Mouse (Mus musculus) myocyte (in vitro differentiated cells): ENCODE measurements around the gene Scp2. TPM values are rescaled to one million over a fixed set of nuclear protein-coding genes. Genes with fewer than 3 reads are reported as not detected.

Experiments used
- H3K27me3 ChIP-seq: one replicate; pipeline ENCODE4 v1.6.1; 2011; ENCODE audit not compliant: control insufficient read depth, insufficient read depth, insufficient read length
- H3K36me3 ChIP-seq: one replicate; pipeline ENCODE4 v1.6.1; 2011; ENCODE audit not compliant: control insufficient read depth, insufficient read depth
- H3K4me2 ChIP-seq: one replicate; pipeline ENCODE4 v1.6.1; 2011; ENCODE audit warnings: low read depth, control low read depth
- H3K4me3 ChIP-seq: one replicate; pipeline ENCODE4 v1.5.1; 2011; ENCODE audit warnings: mild to moderate bottlenecking, control low read depth, moderate library complexity
- H3K79me2 ChIP-seq: one replicate; pipeline ENCODE4 v1.6.1; 2011; ENCODE audit not compliant: control insufficient read depth, insufficient read depth
- H3ac ChIP-seq: one replicate; pipeline ENCODE4 v1.6.1; 2011; ENCODE audit not compliant: control insufficient read depth, insufficient read length
- CEBPB ChIP-seq: IDR thresholded peaks from 2 replicates; pipeline ENCODE4 v1.6.1; 2011; ENCODE audit warnings: mild to moderate bottlenecking, moderate library complexity; ENCODE audit not compliant: poor library complexity, insufficient read depth, severe bottlenecking
- E2F4 ChIP-seq: IDR thresholded peaks from one replicate; pipeline ENCODE4 v1.6.1; 2011; ENCODE audit warnings: mild to moderate bottlenecking, control low read depth, moderate library complexity; ENCODE audit not compliant: insufficient read depth
- MAX ChIP-seq: IDR thresholded peaks from one replicate; pipeline ENCODE4 v1.6.1; 2011; ENCODE audit warnings: low read depth, mild to moderate bottlenecking, control low read depth
- MYOD1 ChIP-seq, 3 experiments: IDR thresholded peaks; one replicate each; pipeline ENCODE4 v1.6.1; 2011; ENCODE audit warnings: control low read depth in 2 of 3, low read depth in 2 of 3, mild to moderate bottlenecking in 2 of 3, moderate library complexity in 1 of 3; ENCODE audit not compliant: insufficient read length in 2 of 3, control insufficient read depth in 1 of 3
- MYOG ChIP-seq, 3 experiments: IDR thresholded peaks; one replicate each; pipeline ENCODE4 v1.6.1; 2011; ENCODE audit warnings: control low read depth in 2 of 3, low read depth in 2 of 3, mild to moderate bottlenecking in 2 of 3; ENCODE audit not compliant: insufficient read length in 2 of 3, control insufficient read depth in 1 of 3, insufficient read depth in 1 of 3
- POLR2A ChIP-seq: IDR thresholded peaks from one replicate; pipeline ENCODE4 v1.6.1; 2011; ENCODE audit warnings: low read depth, mild to moderate bottlenecking, control low read depth, moderate library complexity; ENCODE audit not compliant: insufficient read length
- POLR2AphosphoS2 ChIP-seq: IDR thresholded peaks from one replicate; pipeline ENCODE4 v1.6.1; 2011; ENCODE audit warnings: low read depth, control low read depth; ENCODE audit not compliant: insufficient read length
- REST ChIP-seq: IDR thresholded peaks from one replicate; pipeline ENCODE4 v1.6.1; 2011; ENCODE audit warnings: mild to moderate bottlenecking, control low read depth, moderate library complexity; ENCODE audit not compliant: insufficient read depth, insufficient read length
- SRF ChIP-seq: IDR thresholded peaks from one replicate; pipeline ENCODE4 v1.6.1; 2011; ENCODE audit warnings: low read depth; ENCODE audit not compliant: control insufficient read depth, insufficient read length
- TCF12 ChIP-seq: IDR thresholded peaks from one replicate; pipeline ENCODE4 v1.6.1; 2011; ENCODE audit warnings: mild to moderate bottlenecking, control low read depth; ENCODE audit not compliant: poor library complexity, insufficient read depth, severe bottlenecking
- TCF3 ChIP-seq: IDR thresholded peaks from one replicate; pipeline ENCODE4 v1.6.1; 2011; ENCODE audit warnings: low read depth, control low read depth; ENCODE audit not compliant: insufficient read length
- USF1 ChIP-seq: IDR thresholded peaks from one replicate; pipeline ENCODE4 v1.6.1; 2011; ENCODE audit warnings: low read depth, mild to moderate bottlenecking, control low read depth, moderate library complexity
- polyA plus RNA-seq: library from polyadenylated mRNA; unstranded; fragments of >200 nt; fragmentation: generic; extraction: Trizol; gene quantifications from one replicate; pipeline ENCODE4 v1.2.1, GENCODE M21; 2012; ENCODE audit warnings: missing spikeins

The Scp2 gene
- polyA plus RNA-seq, 1 experiment: 79.8 TPM

DNA sequence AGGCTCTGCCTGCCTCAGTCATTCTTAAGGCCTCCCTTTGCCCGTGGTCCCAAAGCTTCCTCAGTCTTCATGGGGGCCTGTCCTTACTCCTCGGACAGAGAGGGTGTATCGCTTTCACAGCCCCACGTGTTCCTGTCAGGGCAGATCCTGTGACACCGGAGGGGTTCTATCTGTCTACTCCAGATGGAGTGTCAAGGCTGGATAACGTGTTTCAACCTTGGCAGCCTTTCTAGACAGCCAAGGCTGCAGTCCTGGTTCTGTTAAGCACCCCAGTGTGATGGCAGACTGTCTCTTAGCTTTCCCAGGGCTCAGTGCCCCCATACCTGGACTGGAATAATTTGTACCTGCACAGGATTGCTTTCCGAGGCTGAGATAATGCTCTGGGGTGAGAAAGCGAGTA, 136.3 kb downstream of the Scp2 start:
- Histone ChIP-seq H3K36me3 (no peaks in the 10 kb centered on the region), H3K4me2 (no peak overlapping the region), H3ac (no peak overlapping the region), H3K27me3 (peaks cover 37% of the 10 kb centered on the region), H3K79me2 (no peaks in the 10 kb centered on the region), H3K4me3 (no peak overlapping the region)
- TF ChIP-seq REST (no peak), CEBPB (no peak), MYOG (IDR thresholded peaks at IDR 0.05; ENCODE audit: control insufficient read depth in 1 of 3, insufficient read depth in 1 of 3, insufficient read length in 2 of 3, low read depth in 2 of 3) (no peak)

DNA sequence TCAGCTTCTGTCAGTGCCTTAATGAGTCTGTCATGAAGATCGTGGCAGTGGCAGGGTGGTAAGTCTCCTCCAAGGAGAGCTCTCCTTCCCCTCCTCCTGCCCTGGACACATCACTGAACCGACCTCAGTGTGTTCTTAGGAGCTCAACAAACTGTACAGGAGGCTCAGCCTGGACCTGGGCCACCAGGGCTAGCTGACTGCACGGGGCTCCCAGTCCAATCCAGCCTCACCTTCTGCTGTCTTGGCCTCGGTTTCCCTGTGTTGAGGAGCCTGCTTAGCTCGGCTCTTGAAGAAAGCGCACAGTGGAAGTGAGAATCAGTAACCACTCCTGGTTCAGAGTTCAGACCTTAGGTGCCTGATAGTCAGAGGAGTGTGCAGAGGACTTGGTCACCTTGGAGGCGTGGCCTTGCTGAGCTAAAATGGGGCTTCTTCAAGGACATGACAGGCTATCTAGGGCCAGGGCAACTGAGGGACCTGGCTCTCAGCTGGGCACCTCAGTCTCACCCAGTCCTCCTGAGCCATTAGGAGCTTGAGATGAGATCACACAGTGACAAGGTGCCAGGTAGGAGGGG, 137.2 kb downstream of the Scp2 start:
- Histone ChIP-seq H3K27me3 (peaks cover 37% of the 10 kb centered on the region), H3ac (no peak overlapping the region), H3K4me3 (no peak overlapping the region), H3K4me2 (no peak overlapping the region), H3K79me2 (no peaks in the 10 kb centered on the region), H3K36me3 (no peaks in the 10 kb centered on the region)
- TF ChIP-seq E2F4 (no peak), REST (no peak), USF1 (no peak), MAX (no peak), TCF3 (no peak), TCF12 (no peak), POLR2AphosphoS2 (no peak), CEBPB (no peak), MYOD1 (IDR thresholded peaks at IDR 0.05; ENCODE audit: control insufficient read depth in 1 of 3, insufficient read length in 2 of 3, low read depth in 2 of 3) (no peak), MYOG (IDR thresholded peaks at IDR 0.05; ENCODE audit: control insufficient read depth in 1 of 3, insufficient read depth in 1 of 3, insufficient read length in 2 of 3, low read depth in 2 of 3) (no peak), SRF (no peak), POLR2A (no peak)

DNA sequence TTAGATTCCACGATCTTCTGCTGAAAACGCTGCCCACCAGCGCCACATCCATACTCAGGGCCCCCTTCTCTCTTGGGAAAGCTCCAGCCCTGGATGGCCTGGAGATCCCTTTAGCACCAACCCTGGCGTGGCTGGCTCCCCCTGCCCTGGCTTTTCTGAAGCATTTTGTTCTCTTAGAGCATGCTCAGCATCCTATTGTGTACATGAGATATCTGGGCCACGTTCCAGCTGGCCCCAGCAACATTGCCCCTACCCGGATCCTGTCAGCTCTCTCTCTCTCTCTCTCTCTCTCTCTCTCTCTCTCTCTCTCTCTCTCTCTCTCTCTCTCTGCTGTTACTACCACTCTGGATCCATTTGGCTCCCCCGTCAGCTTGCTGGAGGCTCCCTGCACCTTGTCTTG, 139.5 kb downstream of the Scp2 start:
- H3ac ChIP-seq: no peak overlapping the region
- no peak overlapping the region for H3K4me3 ChIP-seq
- no peaks in the 10 kb centered on the region for H3K79me2 ChIP-seq
- H3K36me3 ChIP-seq: no peaks in the 10 kb centered on the region
- no peak overlapping the region for H3K4me2 ChIP-seq
- TF ChIP-seq POLR2AphosphoS2 (no peak), TCF3 (no peak), MYOD1 (IDR thresholded peaks at IDR 0.05; ENCODE audit: control insufficient read depth in 1 of 3, insufficient read length in 2 of 3, low read depth in 2 of 3) (no peak), REST (no peak), MYOG (IDR thresholded peaks at IDR 0.05; ENCODE audit: control insufficient read depth in 1 of 3, insufficient read depth in 1 of 3, insufficient read length in 2 of 3, low read depth in 2 of 3) (no peak), SRF (no peak), CEBPB (no peak), USF1 (no peak), POLR2A (no peak), E2F4 (no peak), TCF12 (no peak), MAX (no peak)
- peaks cover 37% of the 10 kb centered on the region for H3K27me3 ChIP-seq

DNA sequence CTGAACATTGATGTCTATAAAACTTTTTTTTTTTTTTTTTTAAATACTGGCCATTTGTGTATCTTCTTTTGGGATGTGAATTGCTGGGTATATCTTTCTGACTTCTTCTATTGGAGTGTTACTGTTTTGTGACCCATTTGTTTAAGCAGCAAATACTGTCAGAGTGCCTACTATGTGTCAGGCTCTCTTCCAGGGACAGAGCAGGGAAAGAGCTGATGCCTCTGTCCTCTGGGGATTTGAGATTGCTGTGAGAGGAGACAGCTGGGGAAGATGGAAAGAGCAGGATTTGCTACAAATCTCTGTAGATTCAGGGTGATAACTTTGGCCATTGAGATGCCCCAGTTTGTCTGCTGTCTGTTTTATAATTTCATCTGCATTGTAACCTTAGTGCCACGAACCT, 145.4 kb downstream of the Scp2 start:
- no peak overlapping the region for H3ac ChIP-seq
- no peaks in the 10 kb centered on the region for H3K79me2 ChIP-seq
- TF ChIP-seq SRF: no peak
- no peak for TF ChIP-seq CEBPB
- no peak for TF ChIP-seq REST
- no peak for TF ChIP-seq E2F4
- TF ChIP-seq MAX: no peak
- no peak for TF ChIP-seq POLR2AphosphoS2
- no peak for TF ChIP-seq POLR2A
- TF ChIP-seq MYOG (IDR thresholded peaks at IDR 0.05; ENCODE audit: control insufficient read depth in 1 of 3, insufficient read depth in 1 of 3, insufficient read length in 2 of 3, low read depth in 2 of 3): no peak
- no peak for TF ChIP-seq TCF12
- TF ChIP-seq TCF3: no peak
- no peak for TF ChIP-seq USF1
- peaks cover 2% of the 10 kb centered on the region for H3K27me3 ChIP-seq
- no peak overlapping the region for H3K4me3 ChIP-seq
- H3K36me3 ChIP-seq: no peaks in the 10 kb centered on the region
- no peak overlapping the region for H3K4me2 ChIP-seq
